Comparison of ENCODE assay signal across 9 mouse cellular contexts in genomic region chr10:70485287-70485612, GRCm38 (mm10). TPM values are rescaled to one million over a fixed set of nuclear protein-coding genes. Genes with fewer than 3 reads are reported as not detected.
DNase-seq lines count a peak whose midpoint lies in the region; ATAC-seq lines count a peak whose summit lies in the region.
"Had no signal": no experiment of that assay in that cellular context is flagged by ENCODE, and none has a peak within 500 bp of the region (broad histone marks: within the 10 kb centered on the region; RNA-seq: fewer than 3 reads in every experiment).

No protein-coding gene starts in this region.

- ATAC-seq in midbrain, embryonic 16.5 days = peak; percentile 83
- no peak for ATAC-seq in erythroblast, adult 5-6 weeks (replicated peaks; ENCODE audit: low FRiP score, poor library complexity, severe bottlenecking)

- H3K9ac ChIP-seq in midbrain, embryonic 16.5 days (ENCODE audit: low read depth, low read length) = 0 out of 2 replicates have a peak overlapping the region, but pooled peaks have one; percentile 16
- H3K9ac ChIP-seq: liver, embryonic 15.5 days had no signal

- H3K9me3 ChIP-seq in hindbrain, embryonic 10.5 days = no peaks in the 10 kb centered on the region
- H3K9me3 ChIP-seq in midbrain, embryonic 16.5 days (replicated peaks; ENCODE audit: control insufficient read depth, low read length, poor library complexity, severe bottlenecking) = no peaks in the 10 kb centered on the region
- H3K9me3 ChIP-seq: liver, embryonic 15.5 days had no signal

- peaks cover 10% of the 10 kb centered on the region for H3K36me3 ChIP-seq in hindbrain, embryonic 10.5 days
- H3K36me3 ChIP-seq in midbrain, embryonic 16.5 days (ENCODE audit: control insufficient read depth, insufficient read depth, low read length) = peaks cover 3% of the 10 kb centered on the region; the same call in 1 of the 2 replicates
- H3K36me3 ChIP-seq: liver, embryonic 15.5 days had no signal

- H3K4me1 ChIP-seq in hindbrain, embryonic 10.5 days (replicated peaks) = peaks cover 19% of the 10 kb centered on the region
- peaks cover 15% of the 10 kb centered on the region for H3K4me1 ChIP-seq in midbrain, embryonic 16.5 days (ENCODE audit: control insufficient read depth, insufficient read depth, low read length)
- H3K4me1 ChIP-seq: liver, embryonic 15.5 days had no signal

- no peak overlapping the region for H3K4me3 ChIP-seq in hindbrain, embryonic 10.5 days
- 0 out of 2 replicates have a peak overlapping the region, but pooled peaks have one; percentile 4 for H3K4me3 ChIP-seq in midbrain, embryonic 16.5 days (ENCODE audit: low read depth, low read length)
- H3K4me3 ChIP-seq: liver, embryonic 15.5 days had no signal

- WGBS in hindbrain, embryonic 10.5 days = 15% methylated on average over 7 of the region's 7 CpGs
- WGBS in midbrain, embryonic 16.5 days = 5% methylated on average over 7 of the region's 7 CpGs

- DNase-seq in kidney, postnatal 4 days = peak; percentile 67 to 72
- no peak for DNase-seq in kidney, adult 18-20 months
- DNase-seq in embryo, embryonic 11 days = peak; percentile 80
- peak; percentile 63 for DNase-seq in hindbrain, embryonic 10.5 days (ENCODE audit: low spot score)
- DNase-seq in B cell, adult 2 months = no peak
- no peak for DNase-seq in layer of hippocampus, postnatal 25 days (ENCODE audit: extremely low spot score in 1 of 2, low spot score in 1 of 2)

- no peaks in the 10 kb centered on the region for H3K27me3 ChIP-seq in hindbrain, embryonic 10.5 days (ENCODE audit: insufficient read depth, poor library complexity, severe bottlenecking)
- H3K27me3 ChIP-seq in midbrain, embryonic 16.5 days (ENCODE audit: control insufficient read depth, insufficient read depth, low read depth, low read length) = no peaks in the 10 kb centered on the region
- H3K27me3 ChIP-seq: liver, embryonic 15.5 days had no signal

- peak overlapping the region; percentile 82 for H3K27ac ChIP-seq in hindbrain, embryonic 10.5 days
- H3K27ac ChIP-seq in midbrain, embryonic 16.5 days (ENCODE audit: low read length) = peak overlapping the region; percentile 86
- H3K27ac ChIP-seq: liver, embryonic 15.5 days had no signal

- H3K4me2 ChIP-seq in midbrain, embryonic 16.5 days (ENCODE audit: low read length) = peak overlapping the region; percentile 43
- H3K4me2 ChIP-seq: liver, embryonic 15.5 days had no signal

RNA-seq across cellular contexts. Expression of gene Fam13c, which starts 45.0 kb away (rescaled TPM):
- polyA plus RNA-seq in hindbrain, embryonic 10.5 days (2016; fragmentation: Nextera tagmentation; extraction: Ambion mirVana) = 9.6 and 13.7 TPM in 2 replicates
- 33.6 and 36.6 TPM in 2 replicates for polyA plus RNA-seq in midbrain, embryonic 16.5 days (2015; fragmentation: Nextera tagmentation; extraction: Ambion mirVana)
- total RNA-seq in erythroblast, adult 5-6 weeks (2015; ENCODE audit: low replicate concordance) = not detected in 2 replicates
- total RNA-seq in erythroblast, adult 5-6 weeks (2017; ENCODE audit: low replicate concordance) = not detected in 2 replicates
- total RNA-seq in layer of hippocampus, postnatal 25 days (2021) = 10 to 100 TPM; 83.8 to 97.0 TPM

Comparison
In these comparisons a context has a peak if more than half of its experiments do, and no peak if none do; other contexts are left out.
1. DNase-seq: peak in kidney, postnatal 4 days (2 of 2), embryo, embryonic 11 days (single experiment) and hindbrain, embryonic 10.5 days (single experiment); none in kidney, adult 18-20 months (single experiment), B cell, adult 2 months (0 of 2) and layer of hippocampus, postnatal 25 days (0 of 2).
2. RNA of gene Fam13c, which starts 45.0 kb away (total RNA-seq): 83.8 to 97.0 TPM in layer of hippocampus, postnatal 25 days; not detected in erythroblast, adult 5-6 weeks; every median in the first group is over 10 times any median in the second.